Mouse (Mus musculus): ENCODE data around the gene Ptges. TPM values are rescaled to one million over a fixed set of nuclear protein-coding genes. Genes with fewer than 3 reads are reported as not detected.

The Ptges gene
- polyA plus RNA-seq, 1 experiment from 2014 or later = 9.1 TPM

- no peak overlapping the region for H3K27ac ChIP-seq (replicated peaks; ENCODE audit: low read depth, low read length)
- H3K27me3 ChIP-seq (ENCODE audit: control insufficient read depth, insufficient read depth, low read length) = no peaks in the 10 kb centered on the region
- no peak for ATAC-seq (replicated peaks; ENCODE audit: insufficient number of reproducible peaks, low FRiP score, low TSS enrichment, low read depth)
- H3K36me3 ChIP-seq (replicated peaks; ENCODE audit: control insufficient read depth, insufficient read depth, low read depth, low read length) = no peaks in the 10 kb centered on the region
- H3K4me2 ChIP-seq (ENCODE audit: low read depth, low read length) = no peak overlapping the region
- no peak overlapping the region for H3K4me3 ChIP-seq (ENCODE audit: low read depth, low read length)
- no peaks in the 10 kb centered on the region for H3K9me3 ChIP-seq (replicated peaks; ENCODE audit: control insufficient read depth, low read length)
- DNase-seq (ENCODE audit: low spot score) = no peak
- WGBS = 89% methylated on average over 6 of the region's 6 CpGs
- H3K9ac ChIP-seq (replicated peaks; ENCODE audit: low read length) = no peak overlapping the region
- H3K4me1 ChIP-seq (ENCODE audit: control insufficient read depth, insufficient read depth, low read length) = peaks cover 5% of the 10 kb centered on the region; the same call in 1 of the 2 replicates
Measured at GRCm38 (mm10) chr2:30904231-30904630, 25.4 kb downstream of the Ptges start.

GRCm38 (mm10) chr2:30902726-30903722 is 26.6 kb downstream of the Ptges start:
- Histone ChIP-seq H3K4me3 (ENCODE audit: low read depth, low read length) (peak overlapping the region; percentile 44), H3K36me3 (replicated peaks; ENCODE audit: control insufficient read depth, insufficient read depth, low read depth, low read length) (no peaks in the 10 kb centered on the region), H3K9me3 (replicated peaks; ENCODE audit: control insufficient read depth, low read length) (no peaks in the 10 kb centered on the region), H3K4me1 (ENCODE audit: control insufficient read depth, insufficient read depth, low read length) (peaks cover 5% of the 10 kb centered on the region; the same call in 1 of the 2 replicates), H3K4me2 (ENCODE audit: low read depth, low read length) (peak overlapping the region; percentile 82), H3K27me3 (ENCODE audit: control insufficient read depth, insufficient read depth, low read length) (no peaks in the 10 kb centered on the region), H3K9ac (replicated peaks; ENCODE audit: low read length) (peak overlapping the region; percentile 60), H3K27ac (replicated peaks; ENCODE audit: low read depth, low read length) (no peak overlapping the region)
- ATAC-seq (replicated peaks; ENCODE audit: insufficient number of reproducible peaks, low FRiP score, low TSS enrichment, low read depth) (peak; percentile 60), DNase-seq (ENCODE audit: low spot score) (peak; percentile 69)
- WGBS = 10% methylated on average over 36 of the region's 37 CpGs

- no peaks in the 10 kb centered on the region for H3K36me3 ChIP-seq (replicated peaks; ENCODE audit: control insufficient read depth, insufficient read depth, low read depth, low read length)
- H3K9me3 ChIP-seq (replicated peaks; ENCODE audit: control insufficient read depth, low read length) = no peaks in the 10 kb centered on the region
- H3K9ac ChIP-seq (replicated peaks; ENCODE audit: low read length) = peak overlapping the region; percentile 60
- no peak overlapping the region for H3K27ac ChIP-seq (replicated peaks; ENCODE audit: low read depth, low read length)
- WGBS = 23% methylated on average over 8 of the region's 8 CpGs
- H3K4me2 ChIP-seq (ENCODE audit: low read depth, low read length) = peak overlapping the region; percentile 82
- H3K4me1 ChIP-seq (ENCODE audit: control insufficient read depth, insufficient read depth, low read length) = peaks cover 5% of the 10 kb centered on the region
- H3K27me3 ChIP-seq (ENCODE audit: control insufficient read depth, insufficient read depth, low read length) = no peaks in the 10 kb centered on the region
- ATAC-seq (replicated peaks; ENCODE audit: insufficient number of reproducible peaks, low FRiP score, low TSS enrichment, low read depth) (no peak), DNase-seq (ENCODE audit: low spot score) (no peak)
- peak overlapping the region; percentile 44 for H3K4me3 ChIP-seq (ENCODE audit: low read depth, low read length)
Measured at GRCm38 (mm10) chr2:30902256-30902655, 27.4 kb downstream of the Ptges start.

- Histone ChIP-seq H3K4me1 (ENCODE audit: control insufficient read depth, insufficient read depth, low read length) (peaks cover 5% of the 10 kb centered on the region), H3K36me3 (replicated peaks; ENCODE audit: control insufficient read depth, insufficient read depth, low read depth, low read length) (no peaks in the 10 kb centered on the region), H3K4me2 (ENCODE audit: low read depth, low read length) (no peak overlapping the region; the same call in 1 of the 2 replicates), H3K9me3 (replicated peaks; ENCODE audit: control insufficient read depth, low read length) (no peaks in the 10 kb centered on the region), H3K27me3 (ENCODE audit: control insufficient read depth, insufficient read depth, low read length) (no peaks in the 10 kb centered on the region), H3K4me3 (ENCODE audit: low read depth, low read length) (no peak overlapping the region), H3K9ac (replicated peaks; ENCODE audit: low read length) (no peak overlapping the region), H3K27ac (replicated peaks; ENCODE audit: low read depth, low read length) (no peak overlapping the region)
- 51% methylated on average over 6 of the region's 6 CpGs for WGBS
- DNase-seq (ENCODE audit: low spot score) (no peak), ATAC-seq (replicated peaks; ENCODE audit: insufficient number of reproducible peaks, low FRiP score, low TSS enrichment, low read depth) (no peak)
Measured at GRCm38 (mm10) chr2:30901646-30902160, 28.0 kb downstream of the Ptges start.

- Histone ChIP-seq H3K36me3 (replicated peaks; ENCODE audit: control insufficient read depth, insufficient read depth, low read depth, low read length) (no peaks in the 10 kb centered on the region), H3K9ac (replicated peaks; ENCODE audit: low read length) (no peak overlapping the region), H3K4me2 (ENCODE audit: low read depth, low read length) (no peak overlapping the region), H3K4me3 (ENCODE audit: low read depth, low read length) (no peak overlapping the region), H3K9me3 (replicated peaks; ENCODE audit: control insufficient read depth, low read length) (no peaks in the 10 kb centered on the region), H3K4me1 (ENCODE audit: control insufficient read depth, insufficient read depth, low read length) (peaks cover 5% of the 10 kb centered on the region), H3K27ac (replicated peaks; ENCODE audit: low read depth, low read length) (no peak overlapping the region), H3K27me3 (ENCODE audit: control insufficient read depth, insufficient read depth, low read length) (no peaks in the 10 kb centered on the region)
- DNase-seq (ENCODE audit: low spot score) = no peak
- 90% methylated on average over 14 of the region's 14 CpGs for WGBS
- no peak for ATAC-seq (replicated peaks; ENCODE audit: insufficient number of reproducible peaks, low FRiP score, low TSS enrichment, low read depth)
Measured at GRCm38 (mm10) chr2:30899397-30900069, 30.1 kb downstream of the Ptges start.

- ATAC-seq (replicated peaks; ENCODE audit: insufficient number of reproducible peaks, low FRiP score, low TSS enrichment, low read depth) (no peak), DNase-seq (ENCODE audit: low spot score) (no peak)
- 29% methylated on average over 6 of the region's 6 CpGs for WGBS
- no peaks in the 10 kb centered on the region; the same call in none of the 2 replicates for H3K4me1 ChIP-seq (ENCODE audit: control insufficient read depth, insufficient read depth, low read length)
- H3K9me3 ChIP-seq (replicated peaks; ENCODE audit: control insufficient read depth, low read length) = no peaks in the 10 kb centered on the region
- no peaks in the 10 kb centered on the region for H3K27me3 ChIP-seq (ENCODE audit: control insufficient read depth, insufficient read depth, low read length)
- no peaks in the 10 kb centered on the region for H3K36me3 ChIP-seq (replicated peaks; ENCODE audit: control insufficient read depth, insufficient read depth, low read depth, low read length)
- H3K4me2 ChIP-seq (ENCODE audit: low read depth, low read length) = no peak overlapping the region
- H3K27ac ChIP-seq (replicated peaks; ENCODE audit: low read depth, low read length) = no peak overlapping the region
- H3K9ac ChIP-seq (replicated peaks; ENCODE audit: low read length) = no peak overlapping the region
- no peak overlapping the region for H3K4me3 ChIP-seq (ENCODE audit: low read depth, low read length)
Measured at GRCm38 (mm10) chr2:30897291-30897690, 32.4 kb downstream of the Ptges start.

- DNase-seq (ENCODE audit: low spot score) (no peak), ATAC-seq (replicated peaks; ENCODE audit: insufficient number of reproducible peaks, low FRiP score, low TSS enrichment, low read depth) (no peak)
- WGBS = 88% methylated on average over 7 of the region's 7 CpGs
- Histone ChIP-seq H3K36me3 (replicated peaks; ENCODE audit: control insufficient read depth, insufficient read depth, low read depth, low read length) (no peaks in the 10 kb centered on the region), H3K4me1 (ENCODE audit: control insufficient read depth, insufficient read depth, low read length) (no peaks in the 10 kb centered on the region; the same call in 1 of the 2 replicates), H3K4me2 (ENCODE audit: low read depth, low read length) (no peak overlapping the region), H3K9ac (replicated peaks; ENCODE audit: low read length) (no peak overlapping the region), H3K27me3 (ENCODE audit: control insufficient read depth, insufficient read depth, low read length) (no peaks in the 10 kb centered on the region), H3K9me3 (replicated peaks; ENCODE audit: control insufficient read depth, low read length) (no peaks in the 10 kb centered on the region), H3K4me3 (ENCODE audit: low read depth, low read length) (no peak overlapping the region), H3K27ac (replicated peaks; ENCODE audit: low read depth, low read length) (no peak overlapping the region)
Measured at GRCm38 (mm10) chr2:30893946-30894345, 35.7 kb downstream of the Ptges start.
